Mouse (Mus musculus) kidney, adult 11 months (tissue): ENCODE results near the gene Atad5.
"Not testable (repeated sequence)": the region's sequence is repeated elsewhere in the genome, so short reads cannot be mapped to it uniquely, and the experiment has no call there.

Experiments
- DNase-seq: peaks from one replicate; pipeline ENCODE4 v3.0.0; 2022

Atad5 gene

GRCm38 (mm10) chr11:80151541-80151940, 62.3 kb downstream of the Atad5 start:
- peak; percentile 1 for DNase-seq

GRCm38 (mm10) chr11:80152376-80152775, 63.2 kb downstream of the Atad5 start:
- peak; percentile 52 for DNase-seq

GRCm38 (mm10) chr11:80153857-80154495, 64.8 kb downstream of the Atad5 start, which contains the start of gene Adap2:
Gene Adap2 (plus strand): TSS chr11:80154105.
- peak; percentile 94 for DNase-seq

GRCm38 (mm10) chr11:80154501-80154900, 65.3 kb downstream of the Atad5 start:
- DNase-seq, result no peak

GRCm38 (mm10) chr11:80155541-80155940, 66.3 kb downstream of the Atad5 start:
- no peak for DNase-seq

- no peak for DNase-seq
These were observed 66.8 kb downstream of the Atad5 start for GRCm38 (mm10) chr11:80155961-80156360.

GRCm38 (mm10) chr11:80156841-80157240, 67.6 kb downstream of the Atad5 start:
- no peak for DNase-seq

- no peak for DNase-seq
These were observed 69.8 kb downstream of the Atad5 start for GRCm38 (mm10) chr11:80159018-80159417.

GRCm38 (mm10) chr11:80161041-80161440, 71.8 kb downstream of the Atad5 start:
- no peak for DNase-seq

GRCm38 (mm10) chr11:80163362-80164116, 74.3 kb downstream of the Atad5 start:
- DNase-seq, result no peak

- peak; percentile 74 for DNase-seq
These were observed 75.0 kb downstream of the Atad5 start for GRCm38 (mm10) chr11:80164224-80164623.

- no peak for DNase-seq
These were observed 78.9 kb downstream of the Atad5 start for GRCm38 (mm10) chr11:80168121-80168520.

GRCm38 (mm10) chr11:80168611-80169249, 79.5 kb downstream of the Atad5 start:
- DNase-seq, result no peak

GRCm38 (mm10) chr11:80169629-80170028, 80.4 kb downstream of the Atad5 start:
- no peak for DNase-seq

- DNase-seq, result no peak
These were observed 81.2 kb downstream of the Atad5 start for GRCm38 (mm10) chr11:80170351-80170750.

- peak; percentile 92 for DNase-seq
These were observed 82.7 kb downstream of the Atad5 start for GRCm38 (mm10) chr11:80171884-80172283.

GRCm38 (mm10) chr11:80173963-80174670, 84.9 kb downstream of the Atad5 start:
- DNase-seq, result no peak

GRCm38 (mm10) chr11:80176911-80177895, 88.0 kb downstream of the Atad5 start:
- no peak for DNase-seq

GRCm38 (mm10) chr11:80178316-80178715, 89.1 kb downstream of the Atad5 start:
- DNase-seq, result no peak

- no peak for DNase-seq
These were observed 92.0 kb downstream of the Atad5 start for GRCm38 (mm10) chr11:80181021-80181749.

GRCm38 (mm10) chr11:80183054-80183704, 94.0 kb downstream of the Atad5 start:
- DNase-seq, result not testable (repeated sequence)
